Mouse (Mus musculus) T-helper 2 cell (primary cell): ENCODE measurements at regions not wholly inside any gene's neighbourhood (a gene's known extent, or its start where the extent isn't known, plus 50 kb on each side); places are given as distances from the start of the nearest gene placed in this dataset.

Source experiments
- in situ Hi-C: fragments of 300-600 bp; cut with MboI, MseI; formaldehyde crosslinking; loops from one replicate; pipeline ENCODE4 v1.15.1; 2025; ENCODE audit warnings: high pct_unique_total_duplicates

DNA sequence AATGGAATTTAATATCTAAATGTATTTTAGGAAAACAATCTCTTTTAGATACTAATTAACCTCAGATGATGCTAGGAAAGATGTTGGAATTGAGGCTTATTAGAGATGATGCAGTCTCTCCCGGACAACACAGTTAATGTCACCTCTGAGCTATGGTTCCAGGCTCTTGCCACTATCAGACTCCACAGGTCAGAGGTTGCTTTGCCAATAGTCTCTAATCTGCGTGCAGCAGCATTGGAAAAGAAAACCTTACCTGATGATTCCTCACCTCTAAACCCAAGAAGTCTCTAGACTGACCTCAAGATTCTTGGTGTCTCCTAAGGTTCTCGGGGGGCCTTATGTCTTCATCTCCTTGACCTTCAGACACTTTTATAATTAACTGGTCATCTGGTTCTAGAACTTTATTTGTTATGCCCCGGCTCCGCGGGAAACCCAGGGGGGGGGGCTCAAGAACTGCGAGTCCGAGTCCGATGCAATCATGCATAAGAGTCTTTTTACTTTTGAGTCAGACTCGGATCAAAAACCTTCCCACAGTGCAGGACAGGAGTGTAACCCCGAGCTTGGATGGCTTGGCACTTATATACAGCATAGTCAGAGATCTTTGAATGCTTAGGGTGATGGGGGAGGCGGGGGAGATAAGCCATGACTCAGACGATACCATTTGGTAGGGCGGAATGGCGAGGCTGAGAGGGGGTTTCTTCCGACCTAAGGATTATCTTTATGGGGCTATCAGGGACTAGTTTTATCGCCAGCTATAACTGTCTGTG lies 626.9 kb downstream of the Zfp706 start:
- in situ Hi-C loops, result loop anchor here (10.0 kb wide), 1 partner anchor 1744 kb away; no protein-coding TSS in a partner anchor

- in situ Hi-C loops, result no loop called here
Observed at GRCm38 (mm10) chr15:36378640-36379039, 628.9 kb downstream of the Zfp706 start.

GRCm38 (mm10) chr15:36376551-36376950 lies 631.0 kb downstream of the Zfp706 start:
- in situ Hi-C loops, result no loop called here

- in situ Hi-C loops, result no loop called here
Observed at GRCm38 (mm10) chr15:36375549-36375885, 632.1 kb downstream of the Zfp706 start.

- in situ Hi-C loops, result no loop called here
Observed at GRCm38 (mm10) chr15:36374732-36375548, 632.6 kb downstream of the Zfp706 start.

GRCm38 (mm10) chr15:36373900-36374611 lies 633.5 kb downstream of the Zfp706 start:
- in situ Hi-C loops, result no loop called here

DNA sequence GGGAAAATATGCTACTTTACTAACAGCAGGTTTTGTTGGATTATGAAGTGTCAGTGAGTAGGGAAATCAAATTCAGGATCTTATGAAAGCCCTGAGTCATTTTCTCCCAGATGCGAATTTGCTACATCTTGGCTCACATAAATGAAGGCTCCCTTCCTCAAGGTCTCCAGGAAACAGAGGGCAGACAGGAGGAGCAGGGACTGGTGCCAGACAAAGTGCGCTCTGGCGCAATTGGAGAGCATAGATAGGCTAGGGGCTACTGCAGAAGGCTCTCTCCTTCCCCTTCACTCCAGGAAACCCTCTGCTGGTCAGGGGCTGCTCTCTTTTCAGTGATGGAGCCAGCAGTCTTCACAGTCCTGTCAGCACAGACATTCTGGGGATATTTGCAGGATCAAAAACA lies 634.1 kb downstream of the Zfp706 start:
- in situ Hi-C loops, result no loop called here

- in situ Hi-C loops, result no loop called here
Observed at GRCm38 (mm10) chr15:36371382-36371781, 636.2 kb downstream of the Zfp706 start.

DNA sequence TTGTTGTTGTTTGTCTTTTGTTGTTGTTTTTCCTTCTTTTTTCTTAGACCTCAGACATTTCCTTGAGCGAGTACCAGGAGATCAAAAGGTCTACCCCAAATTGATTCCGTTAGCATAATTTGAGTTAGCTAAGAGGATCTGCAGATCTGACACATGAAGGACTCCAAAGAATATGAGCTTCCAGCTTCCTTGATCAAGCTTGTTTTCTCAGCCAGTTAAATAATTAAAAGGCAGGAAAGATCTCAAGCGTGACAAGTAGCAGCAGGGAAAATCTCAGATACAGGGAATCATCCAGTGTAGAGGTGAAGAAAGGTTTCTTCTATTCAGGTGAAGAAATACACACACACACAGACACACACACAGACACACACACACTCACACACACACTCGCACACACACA lies 636.7 kb downstream of the Zfp706 start:
- in situ Hi-C loops, result no loop called here

DNA sequence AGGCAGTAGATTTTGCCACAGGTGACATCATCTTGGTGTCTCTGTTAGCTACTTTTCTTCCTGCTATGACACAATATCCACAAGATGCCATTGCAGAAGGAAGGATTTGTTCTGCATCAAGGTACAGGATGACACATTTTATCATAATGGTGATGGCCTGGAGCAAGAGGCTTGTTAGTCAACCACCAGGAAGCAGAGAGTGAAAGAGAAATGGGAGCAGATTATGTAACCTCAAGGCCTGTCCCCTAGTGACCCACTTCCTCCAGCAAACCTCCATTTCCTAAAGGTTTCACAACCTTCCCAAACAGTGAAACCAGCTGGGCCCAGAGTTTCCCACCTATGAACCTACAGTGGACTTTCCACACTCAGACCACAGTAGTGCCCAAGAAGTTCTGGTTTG lies 640.3 kb downstream of the Zfp706 start:
- in situ Hi-C loops, result loop anchor here (5.0 kb wide), 2 partner anchors 35 to 85 kb away; no protein-coding TSS in a partner anchor

DNA sequence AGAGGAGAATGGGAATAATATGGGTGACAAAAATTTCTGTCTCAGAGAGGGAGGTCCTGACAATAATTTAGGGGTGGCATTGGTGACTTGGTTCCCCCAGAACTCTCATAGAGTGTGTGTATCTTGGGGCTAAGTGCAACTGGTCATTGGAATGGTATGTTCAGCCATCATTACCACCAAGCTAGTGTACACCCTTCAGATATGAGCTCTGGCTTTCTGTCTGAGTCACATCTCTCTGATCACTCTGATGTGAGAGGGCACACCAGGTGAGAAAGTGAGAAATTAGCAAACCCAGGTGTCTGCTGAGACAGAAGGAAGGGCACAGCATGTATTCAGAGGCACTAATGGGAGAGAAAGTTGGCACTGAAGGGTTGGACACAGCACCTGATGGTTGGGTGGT lies 642.8 kb downstream of the Zfp706 start:
- in situ Hi-C loops, result loop anchor here (5.0 kb wide), 2 partner anchors 38 to 88 kb away; no protein-coding TSS in a partner anchor

DNA sequence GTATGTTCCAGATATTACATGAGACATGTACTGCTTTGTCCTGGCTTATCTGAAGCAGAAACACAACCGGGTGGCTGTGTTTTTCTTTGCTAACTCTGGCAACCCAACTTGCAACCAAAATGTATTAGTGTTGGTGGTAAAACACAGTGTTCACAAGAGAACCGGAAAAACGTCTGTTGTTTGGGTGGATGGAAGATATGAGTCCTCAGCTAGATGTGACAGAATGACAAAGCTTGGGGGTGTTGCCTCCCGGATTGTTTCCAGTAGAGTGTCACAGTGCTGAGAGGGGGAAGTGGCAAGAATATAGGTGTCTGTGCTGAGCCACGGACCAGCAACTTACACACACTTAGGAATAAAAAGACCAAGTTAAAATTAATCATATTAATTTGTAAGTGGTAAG lies 643.5 kb downstream of the Zfp706 start:
- in situ Hi-C loops, result no loop called here

DNA sequence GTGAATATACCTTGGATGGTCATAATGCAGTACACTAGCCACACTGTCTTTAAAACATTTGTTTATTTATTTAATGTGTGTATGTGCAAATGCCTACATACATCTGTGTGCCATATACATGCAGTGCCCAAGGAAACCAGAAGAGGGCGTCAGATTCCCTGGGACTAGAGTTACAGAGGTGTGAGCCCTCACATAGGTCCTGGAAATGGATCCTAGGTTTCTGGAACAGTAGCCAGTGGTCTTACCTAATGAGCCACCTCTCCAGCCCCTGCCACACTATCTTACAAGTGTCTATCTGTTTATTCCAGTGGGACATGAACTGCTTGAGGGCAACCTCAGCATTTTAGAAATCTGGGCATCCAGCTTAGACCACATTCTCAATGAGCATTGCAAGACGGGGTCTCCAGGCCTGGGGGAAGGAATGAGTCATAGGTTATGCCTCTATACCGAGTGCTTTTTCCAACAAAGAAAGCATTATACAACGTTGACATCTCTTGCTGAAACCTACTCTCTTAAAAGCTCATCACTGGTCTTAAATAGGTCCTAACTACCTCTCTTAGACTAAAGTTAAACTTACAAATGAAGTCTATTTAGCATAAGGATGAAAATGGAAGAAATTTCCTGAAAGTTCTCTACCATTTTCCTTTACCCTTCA lies 644.5 kb downstream of the Zfp706 start:
- in situ Hi-C loops, result no loop called here

DNA sequence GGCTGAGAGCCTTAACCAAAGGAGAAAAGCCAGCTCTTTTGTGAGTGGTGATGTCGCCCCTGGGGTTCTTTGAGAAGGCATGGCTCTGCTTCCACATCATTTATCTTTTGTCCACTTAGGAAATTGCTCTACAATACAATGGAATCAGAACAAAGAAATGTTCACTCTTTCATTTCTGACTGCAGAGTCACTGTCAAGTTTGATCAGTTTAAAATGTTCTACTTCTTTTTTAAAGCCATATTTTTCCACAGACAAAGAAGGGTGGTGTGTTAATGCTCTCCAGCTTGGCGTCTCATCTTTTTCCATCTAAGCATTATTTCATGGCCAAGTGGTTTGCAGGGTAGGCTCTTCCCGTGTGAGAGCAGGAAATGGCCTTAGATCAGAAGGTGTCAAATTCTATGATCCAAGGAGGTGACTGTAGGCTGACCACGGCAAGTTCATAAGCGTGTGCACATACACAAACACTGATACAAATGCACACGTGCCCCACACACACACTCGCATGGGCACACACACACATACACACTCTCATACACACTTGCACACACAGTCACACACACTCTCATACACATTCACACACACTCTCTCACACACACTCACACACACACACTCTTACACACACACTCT lies 645.9 kb downstream of the Zfp706 start:
- in situ Hi-C loops, result no loop called here

- in situ Hi-C loops, result no loop called here
Observed at GRCm38 (mm10) chr15:36360694-36361521, 646.7 kb downstream of the Zfp706 start.

GRCm38 (mm10) chr15:36355851-36356250 lies 651.7 kb downstream of the Zfp706 start:
- in situ Hi-C loops, result loop anchor here (5.0 kb wide), 1 partner anchor 136 kb away; no protein-coding TSS in a partner anchor

- in situ Hi-C loops, result loop anchor here (5.0 kb wide), 1 partner anchor 37 kb away; no protein-coding TSS in a partner anchor
Observed at GRCm38 (mm10) chr15:36354545-36354944, 653.0 kb downstream of the Zfp706 start.

DNA sequence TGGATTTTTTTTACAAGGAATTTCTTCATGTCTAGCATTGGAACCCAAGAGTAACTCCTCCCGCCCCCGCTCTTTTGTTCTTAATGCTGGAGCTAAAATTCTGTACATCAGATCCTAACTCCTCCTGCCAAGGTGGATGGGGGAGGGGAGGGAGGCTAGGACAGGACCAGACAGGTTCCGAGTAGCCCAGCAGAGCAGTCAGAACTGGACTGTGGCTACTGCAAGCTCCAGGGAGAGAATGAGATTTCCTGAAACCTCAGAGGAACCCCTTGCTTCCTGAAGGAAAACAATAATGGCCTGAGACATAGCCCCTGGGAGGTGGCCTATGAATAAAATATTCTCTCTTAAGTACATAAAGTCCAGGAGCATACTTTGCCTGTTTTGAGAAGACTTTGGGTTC lies 653.8 kb downstream of the Zfp706 start:
- in situ Hi-C loops, result loop anchor here (5.0 kb wide), 1 partner anchor 36 kb away; no protein-coding TSS in a partner anchor

- in situ Hi-C loops, result loop anchor here (5.0 kb wide), 1 partner anchor 36 kb away; no protein-coding TSS in a partner anchor
Observed at GRCm38 (mm10) chr15:36352929-36353328, 654.6 kb downstream of the Zfp706 start.

GRCm38 (mm10) chr15:36351693-36352092 lies 655.9 kb downstream of the Zfp706 start:
- in situ Hi-C loops, result loop anchor here (5.0 kb wide), 1 partner anchor 34 kb away; no protein-coding TSS in a partner anchor
